Mouse (Mus musculus): Measurements from ENCODE around the gene Tex33.

DNA sequence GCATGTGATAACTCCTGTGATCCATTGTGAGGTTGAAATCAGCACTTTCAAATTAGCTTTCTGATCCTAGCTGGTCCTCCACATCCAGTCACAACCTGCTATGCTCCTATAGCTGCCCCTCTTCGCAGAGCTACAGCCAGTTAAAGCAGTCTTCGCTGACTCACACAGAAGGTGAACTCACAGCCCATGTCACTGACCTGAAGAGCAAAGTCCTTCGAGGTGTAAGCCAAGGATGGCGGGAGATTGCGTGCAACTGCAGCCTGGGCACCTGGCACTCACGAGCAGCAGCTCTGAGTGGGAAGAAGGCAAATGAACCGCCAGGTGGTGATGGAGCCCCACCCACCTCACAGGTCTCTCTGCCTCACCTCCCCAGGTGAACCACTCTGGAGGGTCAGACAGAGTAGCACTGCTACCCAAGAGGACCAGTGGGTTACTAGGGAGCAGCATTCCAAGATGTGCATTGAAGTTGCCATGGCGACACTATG lies at the start of gene Tex33:
- no peak for TF ChIP-seq CTCF (IDR thresholded peaks at IDR 0.05; ENCODE audit: borderline replicate concordance, insufficient read depth, low read length)
- TF ChIP-seq POLR2A (IDR thresholded peaks at IDR 0.05; ENCODE audit: low read depth, low read length) = no peak
